Comparison of ENCODE assay signal across 30 mouse cellular contexts in the genomic region with DNA sequence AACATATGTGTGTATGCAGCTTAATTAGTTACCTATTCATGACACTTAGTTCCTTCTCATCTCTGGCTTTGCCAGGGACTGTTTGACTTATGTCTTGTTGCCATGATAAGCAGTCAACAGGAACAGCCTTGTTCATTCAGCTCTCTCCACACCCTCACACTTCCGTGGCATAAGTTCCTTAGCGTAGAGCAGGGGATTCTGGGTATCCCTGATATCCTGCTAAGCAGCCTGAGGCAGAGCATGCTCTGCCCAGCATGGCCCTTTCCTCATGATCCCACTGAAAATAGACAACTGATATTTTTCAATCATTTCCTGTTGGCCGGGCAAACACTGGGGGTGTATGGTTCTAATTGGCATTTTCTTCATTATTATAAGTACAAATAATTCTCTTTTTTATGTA. TPM values are rescaled to one million over a fixed set of nuclear protein-coding genes. Genes with fewer than 3 reads are reported as not detected.
DNase-seq lines count a peak whose midpoint lies in the region; ATAC-seq and TF ChIP-seq lines count a peak whose summit lies in the region.
"Had no signal": no experiment of that assay in that cellular context is flagged by ENCODE, and none has a peak within 500 bp of the region (broad histone marks: within the 10 kb centered on the region; RNA-seq: fewer than 3 reads in every experiment).

No protein-coding gene starts in this region.

- H3K4me3 ChIP-seq in heart, embryonic 12.5 days = no peak overlapping the region
- no peak overlapping the region for H3K4me3 ChIP-seq in layer of hippocampus, adult 2 months
- no peak overlapping the region for H3K4me3 ChIP-seq in liver, postnatal 0 days (ENCODE audit: low read depth, low read length)
- no peak overlapping the region for H3K4me3 ChIP-seq in liver, embryonic 11.5 days (ENCODE audit: low read depth, low read length)
- no peak overlapping the region for H3K4me3 ChIP-seq in stomach, postnatal 0 days (ENCODE audit: low read depth, low read length)
- H3K4me3 ChIP-seq in midbrain, embryonic 11.5 days (ENCODE audit: low read depth, low read length) = no peak overlapping the region
- H3K4me3 ChIP-seq: embryonic facial prominence, embryonic 13.5 days; embryonic facial prominence, embryonic 15.5 days; erythroblast, embryonic 14.5 days; forebrain, embryonic 10.5 days; forebrain, embryonic 12.5 days had no signal

- no peak for TF ChIP-seq CTCF in layer of hippocampus, adult 2 months (conservative IDR thresholded peaks at IDR 0.05)
- TF ChIP-seq CTCF in liver, postnatal 0 days (IDR thresholded peaks at IDR 0.05; ENCODE audit: low read depth) = no peak
- TF ChIP-seq CTCF in stomach, postnatal 0 days (IDR thresholded peaks at IDR 0.05; ENCODE audit: low read depth) = no peak

- H3K27ac ChIP-seq in heart, embryonic 12.5 days (ENCODE audit: poor library complexity, severe bottlenecking) = no peak overlapping the region
- peak overlapping the region; percentile 50 for H3K27ac ChIP-seq in layer of hippocampus, adult 2 months
- H3K27ac ChIP-seq in liver, postnatal 0 days (ENCODE audit: low read depth) = no peak overlapping the region
- H3K27ac ChIP-seq in liver, embryonic 11.5 days (ENCODE audit: low read depth, low read length) = no peak overlapping the region
- no peak overlapping the region for H3K27ac ChIP-seq in stomach, postnatal 0 days (replicated peaks)
- H3K27ac ChIP-seq in midbrain, embryonic 11.5 days (ENCODE audit: low read depth, low read length) = no peak overlapping the region
- H3K27ac ChIP-seq: embryonic facial prominence, embryonic 13.5 days; embryonic facial prominence, embryonic 15.5 days; forebrain, embryonic 10.5 days; forebrain, embryonic 12.5 days had no signal

- H3K4me1 ChIP-seq in heart, embryonic 12.5 days (replicated peaks) = no peaks in the 10 kb centered on the region
- no peaks in the 10 kb centered on the region; the same call in 1 of the 2 replicates for H3K4me1 ChIP-seq in liver, postnatal 0 days (ENCODE audit: insufficient read depth)
- H3K4me1 ChIP-seq in liver, embryonic 11.5 days (replicated peaks; ENCODE audit: control insufficient read depth, insufficient read depth, low read length) = no peaks in the 10 kb centered on the region
- H3K4me1 ChIP-seq in stomach, postnatal 0 days (replicated peaks; ENCODE audit: control insufficient read depth, insufficient read depth) = no peaks in the 10 kb centered on the region
- no peaks in the 10 kb centered on the region for H3K4me1 ChIP-seq in midbrain, embryonic 11.5 days (ENCODE audit: control insufficient read depth, insufficient read depth, low read length)
- H3K4me1 ChIP-seq: embryonic facial prominence, embryonic 15.5 days; forebrain, embryonic 10.5 days; forebrain, embryonic 12.5 days had no signal

- no peak for ATAC-seq in heart, embryonic 12.5 days (ENCODE audit: insufficient number of reproducible peaks, low FRiP score)
- no peak for ATAC-seq in liver, postnatal 0 days
- no peak for ATAC-seq in liver, embryonic 11.5 days (replicated peaks; ENCODE audit: low FRiP score)
- peak; percentile 49 for ATAC-seq in stomach, postnatal 0 days (ENCODE audit: low FRiP score, low TSS enrichment)
- no peak for ATAC-seq in midbrain, embryonic 11.5 days (ENCODE audit: low FRiP score)
- ATAC-seq: forebrain, embryonic 14.5 days had no signal

- DNase-seq in heart, adult 11 months = peak; percentile 25
- DNase-seq in layer of hippocampus, adult 2 months (ENCODE audit: low spot score in 2 of 2) = no peak
- no peak for DNase-seq in layer of hippocampus, postnatal 25 days (ENCODE audit: extremely low spot score in 1 of 2, low spot score in 1 of 2)
- no peak for DNase-seq in liver, postnatal 0 days
- no peak for DNase-seq in liver, embryonic 11.5 days (ENCODE audit: low spot score)
- DNase-seq in stomach, postnatal 0 days (ENCODE audit: low spot score) = no peak
- DNase-seq in midbrain, embryonic 11.5 days (ENCODE audit: low spot score, missing footprints) = no peak
- DNase-seq: adrenal gland, adult 2 months; adrenal gland, postnatal 10 days; adrenal gland, postnatal 25 days; cerebellum, adult 11 months; cerebellum, adult 18-20 months; cerebellum, adult 8-10 months; cerebellum, adult 9-11 months; cerebellum, postnatal 14 days; cerebellum, postnatal 36 days; embryo, embryonic 11 days had no signal

- no peak overlapping the region for H3K4me2 ChIP-seq in heart, embryonic 12.5 days
- 0 out of 2 replicates have a peak overlapping the region, but pooled peaks have one; percentile 18 for H3K4me2 ChIP-seq in liver, postnatal 0 days (ENCODE audit: low read depth, low read length)
- H3K4me2 ChIP-seq in liver, embryonic 11.5 days = no peak overlapping the region
- no peak overlapping the region for H3K4me2 ChIP-seq in stomach, postnatal 0 days (replicated peaks; ENCODE audit: low read depth)
- no peak overlapping the region for H3K4me2 ChIP-seq in midbrain, embryonic 11.5 days
- H3K4me2 ChIP-seq: embryonic facial prominence, embryonic 13.5 days; embryonic facial prominence, embryonic 15.5 days; forebrain, embryonic 12.5 days had no signal

- no peaks in the 10 kb centered on the region for H3K36me3 ChIP-seq in heart, embryonic 12.5 days
- H3K36me3 ChIP-seq in liver, postnatal 0 days (replicated peaks; ENCODE audit: insufficient read depth, low read length) = peaks cover 8% of the 10 kb centered on the region; the same call in 1 of the 2 replicates
- H3K36me3 ChIP-seq in liver, embryonic 11.5 days (ENCODE audit: control insufficient read depth, insufficient read depth, low read length) = no peaks in the 10 kb centered on the region
- no peaks in the 10 kb centered on the region for H3K36me3 ChIP-seq in stomach, postnatal 0 days (ENCODE audit: control insufficient read depth, insufficient read depth, low read length)
- no peaks in the 10 kb centered on the region for H3K36me3 ChIP-seq in midbrain, embryonic 11.5 days (ENCODE audit: control insufficient read depth, insufficient read depth, low read length)
- H3K36me3 ChIP-seq: embryonic facial prominence, embryonic 13.5 days; embryonic facial prominence, embryonic 15.5 days; forebrain, embryonic 10.5 days; forebrain, embryonic 12.5 days had no signal

- TF ChIP-seq EP300 in liver, postnatal 0 days (IDR thresholded peaks at IDR 0.05; ENCODE audit: low read depth) = no peak
- TF ChIP-seq EP300 in stomach, postnatal 0 days (optimal IDR thresholded peaks at IDR 0.05) = no peak

- no peaks in the 10 kb centered on the region for H3K9me3 ChIP-seq in heart, embryonic 12.5 days (replicated peaks)
- no peaks in the 10 kb centered on the region for H3K9me3 ChIP-seq in liver, postnatal 0 days (ENCODE audit: low read length)
- H3K9me3 ChIP-seq in liver, embryonic 11.5 days (ENCODE audit: control insufficient read depth, low read length) = no peaks in the 10 kb centered on the region
- no peaks in the 10 kb centered on the region for H3K9me3 ChIP-seq in stomach, postnatal 0 days (ENCODE audit: control insufficient read depth, low read length)
- H3K9me3 ChIP-seq in midbrain, embryonic 11.5 days (ENCODE audit: control insufficient read depth, low read length) = no peaks in the 10 kb centered on the region
- H3K9me3 ChIP-seq: embryonic facial prominence, embryonic 13.5 days; embryonic facial prominence, embryonic 15.5 days; forebrain, embryonic 10.5 days; forebrain, embryonic 12.5 days had no signal

- 73% methylated on average over 3 of the region's 3 CpGs for WGBS in heart, embryonic 12.5 days
- 76% methylated on average over 3 of the region's 3 CpGs for WGBS in liver, postnatal 0 days (ENCODE audit: insufficient replicate concordance)
- WGBS in liver, embryonic 11.5 days = 78% methylated on average over 3 of the region's 3 CpGs
- 81% methylated on average over 3 of the region's 3 CpGs for WGBS in stomach, postnatal 0 days
- 90% methylated on average over 3 of the region's 3 CpGs for WGBS in midbrain, embryonic 11.5 days

- no peak overlapping the region for H3K9ac ChIP-seq in heart, embryonic 12.5 days
- H3K9ac ChIP-seq in liver, postnatal 0 days (replicated peaks) = no peak overlapping the region
- H3K9ac ChIP-seq in liver, embryonic 11.5 days (ENCODE audit: low read depth, low read length) = no peak overlapping the region
- H3K9ac ChIP-seq in stomach, postnatal 0 days (ENCODE audit: low read length) = no peak overlapping the region
- no peak overlapping the region for H3K9ac ChIP-seq in midbrain, embryonic 11.5 days (ENCODE audit: low read length)
- H3K9ac ChIP-seq: embryonic facial prominence, embryonic 13.5 days; embryonic facial prominence, embryonic 15.5 days; forebrain, embryonic 12.5 days had no signal

- no peaks in the 10 kb centered on the region for H3K27me3 ChIP-seq in heart, embryonic 12.5 days (replicated peaks)
- H3K27me3 ChIP-seq in liver, postnatal 0 days (ENCODE audit: insufficient read depth, low read length) = no peaks in the 10 kb centered on the region
- no peaks in the 10 kb centered on the region for H3K27me3 ChIP-seq in liver, embryonic 11.5 days (replicated peaks; ENCODE audit: control insufficient read depth, insufficient read depth, low read length)
- no peaks in the 10 kb centered on the region for H3K27me3 ChIP-seq in stomach, postnatal 0 days (ENCODE audit: control insufficient read depth, insufficient read depth, low read length)
- H3K27me3 ChIP-seq in midbrain, embryonic 11.5 days (ENCODE audit: control insufficient read depth, insufficient read depth, low read length) = no peaks in the 10 kb centered on the region
- H3K27me3 ChIP-seq: embryonic facial prominence, embryonic 13.5 days; embryonic facial prominence, embryonic 15.5 days had no signal

RNA-seq across cellular contexts. Expression of gene Anks4b, which starts 4.0 kb away (rescaled TPM):
- 0.05 TPM in 1 of 2 replicates, not detected in the other for polyA plus RNA-seq in heart, embryonic 12.5 days (2016; fragmentation: Nextera tagmentation; extraction: Ambion mirVana)
- total RNA-seq in layer of hippocampus, adult 2 months (2021) = under 1 TPM; 0.31 to 0.32 TPM
- total RNA-seq in layer of hippocampus, postnatal 25 days (2021) = under 1 TPM; 0.49 to 0.52 TPM
- polyA plus RNA-seq in liver, postnatal 0 days (2015; fragmentation: Nextera tagmentation; extraction: Ambion mirVana) = 2.4 and 3.0 TPM in 2 replicates
- polyA plus RNA-seq in liver, embryonic 11.5 days (2014; fragmentation: Nextera tagmentation; extraction: Ambion mirVana) = 1.2 and 1.9 TPM in 2 replicates
- 1.1 and 1.2 TPM in 2 replicates for polyA plus RNA-seq in stomach, postnatal 0 days (2015; fragmentation: Nextera tagmentation; extraction: Ambion mirVana)
- polyA plus RNA-seq in midbrain, embryonic 11.5 days (2014; fragmentation: Nextera tagmentation; extraction: Ambion mirVana) = not detected in 2 replicates
- total RNA-seq: common myeloid progenitor, adult 5-6 weeks; MEL had no signal
- polyA plus RNA-seq: adrenal gland, adult 2 months; brain, embryonic 14.5 days; C2C12; embryonic facial prominence, embryonic 11.5 days; embryonic facial prominence, embryonic 15.5 days; erythroblast, embryonic 14.5 days; forebrain, embryonic 14.5 days had no signal

RNA-seq across cellular contexts. Expression of gene Crym, which starts 24.3 kb away (rescaled TPM):
- 0.40 and 0.93 TPM in 2 replicates for polyA plus RNA-seq in heart, embryonic 12.5 days (2016; fragmentation: Nextera tagmentation; extraction: Ambion mirVana)
- 100 to 1,000 TPM; 235 to 270 TPM for total RNA-seq in layer of hippocampus, adult 2 months (2021)
- 100 to 1,000 TPM; 283 to 337 TPM for total RNA-seq in layer of hippocampus, postnatal 25 days (2021)
- 0.27 and 0.29 TPM in 2 replicates for polyA plus RNA-seq in liver, postnatal 0 days (2015; fragmentation: Nextera tagmentation; extraction: Ambion mirVana)
- 1.7 and 2.6 TPM in 2 replicates for polyA plus RNA-seq in liver, embryonic 11.5 days (2014; fragmentation: Nextera tagmentation; extraction: Ambion mirVana)
- polyA plus RNA-seq in stomach, postnatal 0 days (2015; fragmentation: Nextera tagmentation; extraction: Ambion mirVana) = 4.6 and 5.0 TPM in 2 replicates
- polyA plus RNA-seq in midbrain, embryonic 11.5 days (2014; fragmentation: Nextera tagmentation; extraction: Ambion mirVana) = 27.3 and 28.9 TPM in 2 replicates
- total RNA-seq: common myeloid progenitor, adult 5-6 weeks; MEL had no signal
- polyA plus RNA-seq: C2C12; erythroblast, embryonic 14.5 days had no signal

RNA-seq across cellular contexts. Expression of gene Abca14, which starts 26.1 kb away (rescaled TPM):
- polyA plus RNA-seq in heart, embryonic 12.5 days (2016; fragmentation: Nextera tagmentation; extraction: Ambion mirVana) = not detected in 2 replicates
- not detected for total RNA-seq in layer of hippocampus, adult 2 months (2021)
- total RNA-seq in layer of hippocampus, postnatal 25 days (2021) = under 1 TPM in 1 of 2 experiments, not detected in 1; 0.14 TPM
- 0.20 TPM in 2 replicates for polyA plus RNA-seq in liver, postnatal 0 days (2015; fragmentation: Nextera tagmentation; extraction: Ambion mirVana)
- polyA plus RNA-seq in liver, embryonic 11.5 days (2014; fragmentation: Nextera tagmentation; extraction: Ambion mirVana) = 0.03 TPM in 1 of 2 replicates, not detected in the other
- 0.07 TPM in 1 of 2 replicates, not detected in the other for polyA plus RNA-seq in stomach, postnatal 0 days (2015; fragmentation: Nextera tagmentation; extraction: Ambion mirVana)
- 0.26 TPM in 1 of 2 replicates, not detected in the other for polyA plus RNA-seq in midbrain, embryonic 11.5 days (2014; fragmentation: Nextera tagmentation; extraction: Ambion mirVana)
- total RNA-seq: adrenal gland, adult 2 months; adrenal gland, postnatal 10 days; adrenal gland, postnatal 25 days; common myeloid progenitor, adult 5-6 weeks; MEL had no signal
- polyA plus RNA-seq: adrenal gland, adult 2 months; C2C12; embryonic facial prominence, embryonic 11.5 days; embryonic facial prominence, embryonic 13.5 days; embryonic facial prominence, embryonic 15.5 days; erythroblast, embryonic 14.5 days; forebrain, embryonic 10.5 days; forebrain, embryonic 12.5 days; forebrain, embryonic 14.5 days had no signal

RNA-seq across cellular contexts. Expression of gene Zp2, which starts 32.5 kb away (rescaled TPM):
- polyA plus RNA-seq in heart, embryonic 12.5 days (2016; fragmentation: Nextera tagmentation; extraction: Ambion mirVana) = not detected in 2 replicates
- total RNA-seq in layer of hippocampus, adult 2 months (2021) = under 1 TPM; 0.20 to 0.37 TPM
- total RNA-seq in layer of hippocampus, postnatal 25 days (2021) = under 1 TPM in 1 of 2 experiments, not detected in 1; 0.45 TPM
- polyA plus RNA-seq in liver, postnatal 0 days (2015; fragmentation: Nextera tagmentation; extraction: Ambion mirVana) = not detected in 2 replicates
- polyA plus RNA-seq in liver, embryonic 11.5 days (2014; fragmentation: Nextera tagmentation; extraction: Ambion mirVana) = not detected in 2 replicates
- not detected in 2 replicates for polyA plus RNA-seq in stomach, postnatal 0 days (2015; fragmentation: Nextera tagmentation; extraction: Ambion mirVana)
- polyA plus RNA-seq in midbrain, embryonic 11.5 days (2014; fragmentation: Nextera tagmentation; extraction: Ambion mirVana) = not detected in 2 replicates
- total RNA-seq: adrenal gland, adult 2 months; common myeloid progenitor, adult 5-6 weeks; ES-E14; MEL had no signal
- polyA plus RNA-seq: adrenal gland, adult 2 months; brain, embryonic 14.5 days; C2C12; embryonic facial prominence, embryonic 11.5 days; embryonic facial prominence, embryonic 13.5 days; erythroblast, embryonic 14.5 days; forebrain, embryonic 10.5 days; forebrain, embryonic 12.5 days; forebrain, embryonic 14.5 days had no signal
